Mouse (Mus musculus) ES-Bruce4 (cell line): ENCODE data around the gene Taf3.

Experiments
- EP300 ChIP-seq: IDR thresholded peaks from 2 replicates; pipeline ENCODE4 v1.6.1; 2011; ENCODE audit warnings: low read depth, low read length; ENCODE audit not compliant: insufficient read depth
- POLR2A ChIP-seq: IDR thresholded peaks from one replicate; pipeline ENCODE4 v1.8.1; 2011; ENCODE audit warnings: low read length; ENCODE audit not compliant: insufficient read depth

DNA sequence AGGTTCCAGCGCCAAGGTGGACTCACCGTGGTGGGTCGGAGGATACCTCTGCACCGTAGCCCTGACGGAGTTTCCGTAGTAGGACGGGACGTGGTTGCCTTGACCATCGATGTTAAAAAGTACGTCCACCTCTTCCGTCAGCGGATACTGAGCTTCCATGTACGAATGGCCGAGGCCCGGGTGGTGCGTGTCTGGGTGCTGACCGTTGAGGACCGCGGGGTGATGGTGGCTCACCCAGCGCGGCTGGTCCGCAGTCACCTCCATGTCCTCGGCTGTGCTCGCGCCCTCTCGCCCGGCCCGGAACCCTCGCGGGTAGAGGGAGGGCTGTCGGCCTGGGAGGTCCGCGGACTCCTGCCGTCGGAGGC, 171.1 kb downstream of the Taf3 start:
- TF ChIP-seq POLR2A (no peak), EP300 (no peak)
